ENCODE assay signal across 18 mouse cellular contexts in genomic region chr13:93096643-93097042, GRCm38 (mm10). TPM values are rescaled to one million over a fixed set of nuclear protein-coding genes. Genes with fewer than 3 reads are reported as not detected.
"Had no signal": no experiment of that assay in that cellular context is flagged by ENCODE, and none has a peak within 500 bp of the region (broad histone marks: within the 10 kb centered on the region; RNA-seq: fewer than 3 reads in every experiment).

No protein-coding gene starts in this region.

- H3K4me3 ChIP-seq: limb, embryonic 12.5 days; limb, embryonic 15.5 days; liver, embryonic 12.5 days; liver, embryonic 15.5 days; midbrain, embryonic 12.5 days; myocyte; neural tube, embryonic 13.5 days had no signal

- ATAC-seq: liver, embryonic 12.5 days; midbrain, embryonic 16.5 days had no signal

- H3K4me1 ChIP-seq: limb, embryonic 12.5 days; limb, embryonic 15.5 days; liver, embryonic 15.5 days; midbrain, embryonic 12.5 days; neural tube, embryonic 13.5 days had no signal

- H3K9me3 ChIP-seq: limb, embryonic 12.5 days; limb, embryonic 15.5 days; liver, embryonic 12.5 days; liver, embryonic 15.5 days; midbrain, embryonic 12.5 days; neural tube, embryonic 13.5 days had no signal

- DNase-seq: kidney, adult 11 months; kidney, adult 8-10 months; kidney, postnatal 14 days; kidney, postnatal 4 days; left cerebral cortex, postnatal 4 days; lung, adult 2 months; lung, postnatal 14 days; lung, postnatal 4 days; retina, postnatal 1 day; thymus, postnatal 25 days had no signal

- H3K4me2 ChIP-seq: limb, embryonic 12.5 days; limb, embryonic 15.5 days; liver, embryonic 12.5 days; liver, embryonic 15.5 days; midbrain, embryonic 12.5 days; neural tube, embryonic 13.5 days had no signal

- H3K9ac ChIP-seq: limb, embryonic 12.5 days; limb, embryonic 15.5 days; liver, embryonic 12.5 days; liver, embryonic 15.5 days; midbrain, embryonic 12.5 days; neural tube, embryonic 13.5 days had no signal

- H3K27ac ChIP-seq: limb, embryonic 12.5 days; limb, embryonic 15.5 days; liver, embryonic 12.5 days; liver, embryonic 15.5 days; midbrain, embryonic 12.5 days; neural tube, embryonic 13.5 days had no signal

- H3K27me3 ChIP-seq: limb, embryonic 12.5 days; limb, embryonic 15.5 days; liver, embryonic 12.5 days; liver, embryonic 15.5 days; midbrain, embryonic 12.5 days; neural tube, embryonic 13.5 days had no signal

- H3K36me3 ChIP-seq: limb, embryonic 12.5 days; limb, embryonic 15.5 days; liver, embryonic 12.5 days; liver, embryonic 15.5 days; midbrain, embryonic 12.5 days; neural tube, embryonic 13.5 days had no signal

RNA-seq across cellular contexts. Expression of gene Cmya5, which starts 47.9 kb away (rescaled TPM):
- polyA plus RNA-seq: liver, embryonic 12.5 days; midbrain, embryonic 12.5 days had no signal
